Mouse (Mus musculus): ENCODE results near the gene Msl1.

DNA sequence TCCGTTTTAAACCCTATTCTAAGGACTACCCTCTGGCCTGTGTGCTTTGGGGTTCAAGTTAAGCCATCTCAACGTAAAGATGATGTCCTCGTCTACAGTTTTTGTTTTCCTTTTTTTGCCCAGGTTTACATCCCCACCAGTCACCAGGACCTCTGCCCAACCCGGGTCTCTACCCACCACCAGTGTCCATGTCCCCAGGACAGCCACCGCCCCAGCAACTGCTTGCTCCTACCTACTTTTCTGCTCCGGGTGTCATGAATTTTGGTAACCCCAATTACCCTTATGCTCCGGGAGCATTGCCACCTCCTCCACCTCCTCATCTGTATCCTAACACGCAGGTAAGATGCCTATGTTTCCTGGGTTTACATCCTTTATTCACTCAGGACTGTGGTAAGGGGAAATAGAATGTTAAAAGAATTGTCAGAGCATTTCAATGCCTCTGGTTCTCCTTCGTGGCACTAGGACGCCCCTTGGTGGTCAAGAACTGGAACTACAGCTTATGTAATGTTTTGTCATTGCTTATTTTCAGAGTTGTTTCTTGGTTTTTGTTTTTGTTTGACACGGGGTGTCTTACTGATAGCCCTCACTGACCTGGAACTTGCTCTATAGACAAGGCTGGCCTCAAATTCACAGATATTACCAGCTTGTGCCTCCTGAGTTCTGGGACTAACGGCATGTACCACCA, 33.9 kb downstream of the Msl1 start:
- TF ChIP-seq CTCF (conservative IDR thresholded peaks at IDR 0.05; ENCODE audit: insufficient read depth, insufficient read length, low read depth, low read length) (peak; percentile 74), POLR2A (IDR thresholded peaks at IDR 0.05; ENCODE audit: low read depth, low read length) (no peak)

All from kidney, adult 2 months (tissue).